Mouse (Mus musculus) olfactory bulb, adult 2 months (tissue): ENCODE measurements around the gene Tpm1. TPM values are rescaled to one million over a fixed set of nuclear protein-coding genes. Genes with fewer than 3 reads are reported as not detected.

Experiments used
- H3K27ac ChIP-seq: fragments of 200-500 bp; 2 replicates; pipeline ENCODE4 v1.5.1; 2012; ENCODE audit warnings: low read depth, low read length; ENCODE audit not compliant: insufficient read depth
- H3K4me1 ChIP-seq: fragments of 200-500 bp; 2 replicates; pipeline ENCODE4 v1.6.1; 2012; ENCODE audit warnings: low read length; ENCODE audit not compliant: control insufficient read depth, insufficient read depth
- H3K4me3 ChIP-seq: fragments of 200-500 bp; 2 replicates; pipeline ENCODE4 v1.5.1; 2012; ENCODE audit warnings: mild to moderate bottlenecking, low read depth, low read length, moderate library complexity; ENCODE audit not compliant: insufficient read depth
- CTCF ChIP-seq: fragments of 200-500 bp; IDR thresholded peaks from 2 replicates; pipeline ENCODE4 v1.5.1; 2012; ENCODE audit warnings: low read depth, mild to moderate bottlenecking, low read length, moderate library complexity; ENCODE audit not compliant: insufficient read depth
- POLR2A ChIP-seq: fragments of 200-500 bp; IDR thresholded peaks from 2 replicates; pipeline ENCODE4 v1.6.1; 2012; ENCODE audit warnings: mild to moderate bottlenecking, low read depth, low read length, moderate library complexity; ENCODE audit not compliant: insufficient read depth
- WGBS: fragments of 180-500 bp; shearing (Covaris S2); methylation state at CpG from one replicate; pipeline ENCODE4 v1.1.7; 2018; 5-methylcytosine and 5-hydroxymethylcytosine counted together
- polyA plus RNA-seq: library from polyadenylated mRNA; stranded (reverse); fragments of >200 nt; gene quantifications from 2 replicates; pipeline ENCODE4 v1.2.4, GENCODE M21; 2012; ENCODE audit warnings: low replicate concordance; ENCODE audit not compliant: missing spikeins, insufficient read depth, insufficient read length

Tpm1 gene
- polyA plus RNA-seq, 1 experiment = not detected

DNA sequence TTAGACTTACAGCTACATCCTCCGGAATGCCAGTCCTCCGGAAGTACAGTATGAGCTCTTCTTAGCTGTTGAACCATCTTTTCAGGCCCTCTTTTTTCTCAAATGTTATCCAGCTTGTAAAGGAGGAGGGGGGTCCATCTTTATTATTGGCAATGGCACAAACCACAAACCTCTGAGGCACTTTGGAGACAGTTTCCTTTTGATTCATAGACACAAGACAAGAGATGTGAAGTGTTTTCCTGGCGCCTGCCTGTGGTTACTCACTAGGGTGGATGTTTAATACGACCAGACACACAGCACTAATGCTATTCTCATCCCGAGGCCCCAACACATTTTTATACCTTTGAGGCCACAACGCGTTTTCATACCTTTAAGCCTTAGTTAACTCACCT, 28.1 kb upstream of the Tpm1 start:
- no peak overlapping the region for H3K4me3 ChIP-seq
- H3K27ac ChIP-seq = no peak overlapping the region
- 78% methylated on average over 7 of the region's 7 CpGs for WGBS
- TF ChIP-seq CTCF = no peak
- H3K4me1 ChIP-seq = no peaks in the 10 kb centered on the region

DNA sequence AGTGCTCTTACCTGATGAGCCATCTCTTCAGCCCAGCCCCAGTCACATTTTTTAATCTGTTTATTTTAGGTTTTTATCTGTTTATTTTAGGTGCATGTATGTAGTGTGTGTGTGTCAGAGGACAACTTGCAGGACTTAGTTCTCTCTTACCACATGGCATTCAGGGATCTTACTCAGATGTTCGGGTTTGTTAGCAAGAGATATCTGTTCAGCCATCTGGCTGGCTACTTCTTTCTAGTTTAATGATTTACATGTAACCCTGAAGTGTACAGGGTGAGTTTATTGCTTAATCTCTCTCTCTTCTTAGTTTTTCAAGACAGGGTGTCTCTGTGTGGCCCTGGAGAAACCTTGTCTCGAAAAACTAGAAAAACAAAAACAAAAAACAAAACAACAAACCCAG, 23.0 kb upstream of the Tpm1 start:
- no peak overlapping the region for H3K27ac ChIP-seq
- TF ChIP-seq CTCF (no peak), POLR2A (no peak)
- peaks cover 3% of the 10 kb centered on the region for H3K4me1 ChIP-seq
- WGBS = 71% methylated on average over 2 of the region's 2 CpGs
- no peak overlapping the region for H3K4me3 ChIP-seq

GRCm38 (mm10) chr9:67071596-67071995, 22.4 kb upstream of the Tpm1 start:
- H3K4me3 ChIP-seq = no peak overlapping the region
- no peak overlapping the region for H3K27ac ChIP-seq
- 28% methylated on average over 7 of the region's 7 CpGs for WGBS
- TF ChIP-seq CTCF = no peak
- TF ChIP-seq POLR2A = no peak
- H3K4me1 ChIP-seq = peaks cover 3% of the 10 kb centered on the region

GRCm38 (mm10) chr9:67071103-67071502, 21.9 kb upstream of the Tpm1 start:
- TF ChIP-seq CTCF (no peak), POLR2A (no peak)
- no peak overlapping the region for H3K27ac ChIP-seq
- WGBS = 43% methylated on average over 6 of the region's 6 CpGs
- no peak overlapping the region for H3K4me3 ChIP-seq
- peaks cover 3% of the 10 kb centered on the region for H3K4me1 ChIP-seq

DNA sequence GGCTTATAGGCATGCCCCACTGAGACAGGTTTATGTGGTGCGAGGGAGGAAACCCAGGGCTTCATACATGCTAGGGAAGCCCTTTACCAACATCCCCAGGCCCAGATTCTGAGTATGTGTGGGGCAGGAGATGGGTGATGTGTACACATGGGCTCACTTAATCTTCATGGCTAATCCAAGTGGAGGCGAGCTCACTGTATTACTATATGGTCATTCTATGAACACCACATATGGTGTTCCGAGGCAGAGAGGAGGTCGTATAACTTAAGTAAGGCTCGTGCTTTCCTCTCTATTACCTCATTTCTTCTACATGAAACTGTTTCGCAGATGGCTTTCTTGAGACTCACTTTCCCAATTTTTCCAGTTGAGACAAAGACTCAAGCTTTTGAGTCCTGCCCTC, 17.4 kb upstream of the Tpm1 start:
- 97% methylated on average over 6 of the region's 6 CpGs for WGBS
- Histone ChIP-seq H3K4me1 (peaks cover 1% of the 10 kb centered on the region), H3K27ac (no peak overlapping the region), H3K4me3 (no peak overlapping the region)
- TF ChIP-seq CTCF (no peak), POLR2A (no peak)

- no peak overlapping the region for H3K4me3 ChIP-seq
- WGBS = 91% methylated on average over 12 of the region's 12 CpGs
- TF ChIP-seq CTCF (no peak), POLR2A (no peak)
- H3K27ac ChIP-seq = no peak overlapping the region
- H3K4me1 ChIP-seq = no peaks in the 10 kb centered on the region
Measured at GRCm38 (mm10) chr9:67059714-67060113, 10.5 kb upstream of the Tpm1 start.

- TF ChIP-seq CTCF = no peak
- TF ChIP-seq POLR2A = no peak
- WGBS = 42% methylated on average over 6 of the region's 6 CpGs
- Histone ChIP-seq H3K4me3 (no peak overlapping the region), H3K27ac (no peak overlapping the region), H3K4me1 (no peaks in the 10 kb centered on the region)
Measured at GRCm38 (mm10) chr9:67058366-67058765, 9.2 kb upstream of the Tpm1 start.

- 91% methylated on average over 6 of the region's 6 CpGs for WGBS
- TF ChIP-seq CTCF (no peak), POLR2A (no peak)
Measured at GRCm38 (mm10) chr9:67050736-67051337, 1.6 kb upstream of the Tpm1 start.

GRCm38 (mm10) chr9:67049836-67050235, 630 bp upstream of the Tpm1 start:
- TF ChIP-seq CTCF = no peak
- no peak for TF ChIP-seq POLR2A
- Histone ChIP-seq H3K4me1 (peaks cover 20% of the 10 kb centered on the region), H3K4me3 (peak overlapping the region; percentile 55; the same call in 1 of the 2 replicates), H3K27ac (no peak overlapping the region)
- WGBS = 21% methylated on average over 7 of the region's 7 CpGs

More at GRCm38 (mm10) chr9:67050736-67051337, 1.6 kb upstream of the Tpm1 start:
- Histone ChIP-seq H3K4me1 (peaks cover 20% of the 10 kb centered on the region), H3K27ac (no peak overlapping the region), H3K4me3 (no peak overlapping the region)

GRCm38 (mm10) chr9:67048483-67049085, 622 bp downstream of the Tpm1 start:
- peaks cover 20% of the 10 kb centered on the region for H3K4me1 ChIP-seq
- 0 out of 2 replicates have a peak overlapping the region, but pooled peaks have one; percentile 6 for H3K27ac ChIP-seq
- under 1% methylated on average over 26 of the region's 26 CpGs for WGBS
- no peak for TF ChIP-seq CTCF
- TF ChIP-seq POLR2A = no peak
- H3K4me3 ChIP-seq = peak overlapping the region; percentile 55
